Mouse (Mus musculus) forebrain, postnatal 0 days (tissue): Measurements from ENCODE around the gene Scaf1. TPM values are rescaled to one million over a fixed set of nuclear protein-coding genes. Genes with fewer than 3 reads are reported as not detected.

Source experiments
- ATAC-seq: fragments of 200-750 bp; cut with Nextera tagmentation; 2 replicates; pipeline ENCODE4 v1.8.0; 2017; ENCODE audit warnings: mild to moderate bottlenecking, moderate library complexity
- DNase-seq: peaks from one replicate; pipeline ENCODE4 v3.0.0-alpha.2; 2015
- H3K27ac ChIP-seq: fragments of 300-500 bp; sonication (generic); 2 replicates; pipeline ENCODE4 v1.5.1; 2014; ENCODE audit warnings: low read depth, mild to moderate bottlenecking, antibody characterized with exemption, low read length, moderate library complexity, mixed read lengths
- H3K27me3 ChIP-seq: fragments of 300-500 bp; sonication (generic); 2 replicates; pipeline ENCODE4 v1.6.1; 2014; ENCODE audit warnings: mild to moderate bottlenecking, low read length, mixed read lengths; ENCODE audit not compliant: insufficient read depth
- H3K36me3 ChIP-seq: fragments of 300-500 bp; sonication (generic); 2 replicates; pipeline ENCODE4 v1.6.1; 2014; ENCODE audit warnings: mild to moderate bottlenecking, moderate library complexity; ENCODE audit not compliant: insufficient read depth
- H3K4me1 ChIP-seq: fragments of 300-500 bp; sonication (generic); 2 replicates; pipeline ENCODE4 v1.6.1; 2014; ENCODE audit warnings: antibody characterized with exemption; ENCODE audit not compliant: insufficient read depth
- H3K4me2 ChIP-seq: fragments of 300-500 bp; sonication (generic); 2 replicates; pipeline ENCODE4 v1.6.1; 2014; ENCODE audit warnings: low read depth, mild to moderate bottlenecking, moderate library complexity
- H3K4me3 ChIP-seq: fragments of 300-500 bp; sonication (generic); 2 replicates; pipeline ENCODE4 v1.5.1; 2014; ENCODE audit warnings: low read depth, low read length, mixed read lengths
- H3K9ac ChIP-seq: fragments of 300-500 bp; sonication (generic); 2 replicates; pipeline ENCODE4 v1.6.1; 2014; ENCODE audit warnings: mild to moderate bottlenecking
- H3K9me3 ChIP-seq: fragments of 300-500 bp; sonication (generic); 2 replicates; pipeline ENCODE4 v1.6.1; 2016; ENCODE audit warnings: low read length
- CTCF ChIP-seq: sonication (generic); IDR thresholded peaks from 2 replicates; pipeline ENCODE4 v1.5.1; 2016; ENCODE audit warnings: antibody characterized with exemption, control low read depth, low read depth
- WGBS: fragments of 180-500 bp; shearing (Covaris S2); extraction: QIAGEN DNeasy Blood & Tissue Kit; methylation state at CpG from one replicate; pipeline ENCODE4 v1.1.7; 2014; 5-methylcytosine and 5-hydroxymethylcytosine counted together
- polyA plus RNA-seq: library from polyadenylated mRNA; unstranded; fragments of >200 nt; fragmentation: Nextera tagmentation; extraction: Ambion mirVana; gene quantifications from 2 replicates; pipeline ENCODE4 v1.2.1, GENCODE M21; 2015
- total RNA-seq: library from RNA; depleted of rRNA; stranded (reverse); fragments of >200 nt; gene quantifications from 2 replicates; pipeline ENCODE4 v1.2.3, GENCODE M21; 2014

Scaf1 gene
- total and polyA plus RNA-seq, 2 experiments from 2014 or later = 50.0 to 72.5 TPM

- Histone ChIP-seq H3K9ac (peak within 1 kb of the TSS; percentile 62), H3K4me2 (peak within 1 kb of the TSS; percentile 88), H3K4me1 (peaks cover 4% of the 10 kb centered on the region; the same call in 1 of the 2 replicates), H3K9me3 (no peaks in the 10 kb centered on the region), H3K27me3 (no peaks in the 10 kb centered on the region), H3K27ac (peak within 1 kb of the TSS; percentile 80), H3K36me3 (peaks cover 23% of the 10 kb centered on the region), H3K4me3 (peak within 1 kb of the TSS; percentile 53)
- WGBS = under 1% methylated on average over 43 of the region's 43 CpGs
- DNase-seq (peak; percentile 99), ATAC-seq (peak; percentile 96)
- no peak for TF ChIP-seq CTCF
Observed at GRCm38 (mm10) chr7:44997231-44997939, 18.8 kb downstream of the Scaf1 start, which contains the start of gene Irf3. TSS of gene Irf3 (plus strand) at chr7:44997648.

- H3K4me2 ChIP-seq = peak overlapping the region; percentile 88
- ATAC-seq = no peak
- no peaks in the 10 kb centered on the region for H3K9me3 ChIP-seq
- no peak for TF ChIP-seq CTCF
- H3K36me3 ChIP-seq = peaks cover 16% of the 10 kb centered on the region
- no peak overlapping the region for H3K9ac ChIP-seq
- H3K4me1 ChIP-seq = peaks cover 4% of the 10 kb centered on the region; the same call in 1 of the 2 replicates
- no peak overlapping the region for H3K27ac ChIP-seq
- no peaks in the 10 kb centered on the region for H3K27me3 ChIP-seq
- peak overlapping the region; percentile 53 for H3K4me3 ChIP-seq
- WGBS = 12% methylated on average over 10 of the region's 10 CpGs
- DNase-seq = no peak
Observed at GRCm38 (mm10) chr7:44996672-44997071, 19.5 kb downstream of the Scaf1 start.

- no peak for ATAC-seq
- under 1% methylated on average over 29 of the region's 29 CpGs for WGBS
Observed at GRCm38 (mm10) chr7:44986879-44987718, 29.1 kb downstream of the Scaf1 start.

GRCm38 (mm10) chr7:44986192-44986878, 29.8 kb downstream of the Scaf1 start, which contains the start of gene Prmt1:
TSS of gene Prmt1 (minus strand) at chr7:44986568.
- Histone ChIP-seq H3K4me3 (peak within 1 kb of the TSS; percentile 96), H3K27me3 (no peaks in the 10 kb centered on the region), H3K4me2 (peak within 1 kb of the TSS; percentile 62), H3K9ac (peak within 1 kb of the TSS; percentile 95), H3K27ac (peak within 1 kb of the TSS; percentile 93), H3K36me3 (peaks cover 16% of the 10 kb centered on the region), H3K4me1 (peaks cover 21% of the 10 kb centered on the region), H3K9me3 (no peaks in the 10 kb centered on the region)
- WGBS = 3% methylated on average over 42 of the region's 42 CpGs
- 0 out of 2 replicates have a peak, but pooled peaks have one; percentile 14 for TF ChIP-seq CTCF
- ATAC-seq = peak; percentile 95
- peak; percentile 100 for DNase-seq

More at GRCm38 (mm10) chr7:44986879-44987718, 29.1 kb downstream of the Scaf1 start:
- no peaks in the 10 kb centered on the region for H3K27me3 ChIP-seq
- no peaks in the 10 kb centered on the region for H3K9me3 ChIP-seq
- peaks cover 9% of the 10 kb centered on the region for H3K36me3 ChIP-seq
- H3K9ac ChIP-seq = peak overlapping the region; percentile 56
- peak overlapping the region; percentile 89 for H3K27ac ChIP-seq
- 0 out of 2 replicates have a peak, but pooled peaks have one; percentile 5 for TF ChIP-seq CTCF
- peak overlapping the region; percentile 54 for H3K4me2 ChIP-seq
- H3K4me1 ChIP-seq = peaks cover 21% of the 10 kb centered on the region
- peak; percentile 59 for DNase-seq
- peak overlapping the region; percentile 55 for H3K4me3 ChIP-seq

GRCm38 (mm10) chr7:44985595-44986191, 30.5 kb downstream of the Scaf1 start:
- peak; percentile 49 for TF ChIP-seq CTCF
- ATAC-seq (no peak), DNase-seq (peak; percentile 64)
- Histone ChIP-seq H3K27ac (peak overlapping the region; percentile 93), H3K27me3 (no peaks in the 10 kb centered on the region), H3K4me3 (peak overlapping the region; percentile 96), H3K36me3 (peaks cover 22% of the 10 kb centered on the region), H3K4me2 (peak overlapping the region; percentile 62), H3K9me3 (no peaks in the 10 kb centered on the region), H3K4me1 (peaks cover 21% of the 10 kb centered on the region), H3K9ac (peak overlapping the region; percentile 95)
- WGBS = under 1% methylated on average over 42 of the region's 45 CpGs

GRCm38 (mm10) chr7:44984833-44985164, 31.4 kb downstream of the Scaf1 start:
- Histone ChIP-seq H3K4me2 (peak overlapping the region; percentile 62), H3K27ac (no peak overlapping the region), H3K27me3 (no peaks in the 10 kb centered on the region), H3K4me3 (peak overlapping the region; percentile 96; the same call in 1 of the 2 replicates), H3K9ac (no peak overlapping the region), H3K4me1 (peaks cover 21% of the 10 kb centered on the region), H3K36me3 (peaks cover 29% of the 10 kb centered on the region), H3K9me3 (no peaks in the 10 kb centered on the region)
- 27% methylated on average over 3 of the region's 3 CpGs for WGBS
- no peak for DNase-seq
- TF ChIP-seq CTCF = no peak
- ATAC-seq = no peak
